Comparison of ENCODE assay signal across 25 mouse cellular contexts in genomic region chr12:81203226-81203625, GRCm38 (mm10).
DNase-seq lines count a peak whose midpoint lies in the region; ATAC-seq and TF ChIP-seq lines count a peak whose summit lies in the region.
"Had no signal": no experiment of that assay in that cellular context is flagged by ENCODE, and none has a peak within 500 bp of the region (broad histone marks: within the 10 kb centered on the region; RNA-seq: fewer than 3 reads in every experiment).

No protein-coding gene starts in this region.

- no peak overlapping the region for H3K4me2 ChIP-seq in hindbrain, embryonic 14.5 days (replicated peaks)
- no peak overlapping the region for H3K4me2 ChIP-seq in hindbrain, embryonic 12.5 days (replicated peaks)
- H3K4me2 ChIP-seq in midbrain, embryonic 13.5 days (replicated peaks) = no peak overlapping the region
- H3K4me2 ChIP-seq: embryonic facial prominence, embryonic 13.5 days; forebrain, embryonic 15.5 days; heart, embryonic 12.5 days; limb, embryonic 12.5 days; liver, embryonic 11.5 days had no signal

- TF ChIP-seq CTCF in brain, embryonic 14.5 days (IDR thresholded peaks at IDR 0.05; ENCODE audit: borderline replicate concordance, extremely low read depth, insufficient read depth, insufficient read length) = no peak

- 0 out of 2 replicates have a peak, but pooled peaks cover 4% of the 10 kb centered on the region for H3K4me1 ChIP-seq in hindbrain, embryonic 14.5 days (replicated peaks; ENCODE audit: control insufficient read depth, insufficient read depth, low read length)
- H3K4me1 ChIP-seq in hindbrain, embryonic 12.5 days = peaks cover 7% of the 10 kb centered on the region
- H3K4me1 ChIP-seq in midbrain, embryonic 13.5 days (replicated peaks) = peaks cover 23% of the 10 kb centered on the region
- peaks cover 19% of the 10 kb centered on the region for H3K4me1 ChIP-seq in forebrain, embryonic 10.5 days
- H3K4me1 ChIP-seq: embryonic facial prominence, embryonic 13.5 days; heart, embryonic 12.5 days; limb, embryonic 12.5 days had no signal

- H3K27ac ChIP-seq in hindbrain, embryonic 14.5 days = peak overlapping the region; percentile 54; the same call in 1 of the 2 replicates
- no peak overlapping the region for H3K27ac ChIP-seq in hindbrain, embryonic 12.5 days
- no peak overlapping the region for H3K27ac ChIP-seq in midbrain, embryonic 13.5 days
- no peak overlapping the region for H3K27ac ChIP-seq in forebrain, embryonic 10.5 days
- H3K27ac ChIP-seq: embryonic facial prominence, embryonic 13.5 days; forebrain, embryonic 15.5 days; limb, embryonic 12.5 days had no signal

- H3K4me3 ChIP-seq in hindbrain, embryonic 14.5 days (replicated peaks; ENCODE audit: low read length) = no peak overlapping the region
- no peak overlapping the region for H3K4me3 ChIP-seq in hindbrain, embryonic 12.5 days
- no peak overlapping the region for H3K4me3 ChIP-seq in midbrain, embryonic 13.5 days (replicated peaks)
- no peak overlapping the region for H3K4me3 ChIP-seq in forebrain, embryonic 10.5 days
- H3K4me3 ChIP-seq: embryonic facial prominence, embryonic 13.5 days; erythroblast, embryonic 14.5 days; forebrain, embryonic 15.5 days; heart, embryonic 12.5 days; limb, embryonic 12.5 days had no signal

- peak; percentile 21 to 27 for DNase-seq in adrenal gland, postnatal 36 days
- DNase-seq in adrenal gland, adult 8-10 months = no peak
- DNase-seq in hindbrain, embryonic 14.5 days (ENCODE audit: low spot score) = no peak
- DNase-seq in brain, embryonic 14.5 days (ENCODE audit: low read depth) = peak; percentile 59
- no peak for DNase-seq in forebrain, embryonic 10.5 days (ENCODE audit: extremely low spot score, low spot score)
- DNase-seq: cerebellum, adult 9-10 months; gastrocnemius, postnatal 10 days; heart, adult 18-20 months; heart, postnatal 14 days; kidney, postnatal 36 days; lung, adult 18-20 months; lung, postnatal 10 days; right cerebral cortex, postnatal 14 days; spleen, adult 18-20 months had no signal

- 4% methylated on average over 1 of the region's 1 CpGs for WGBS in hindbrain, embryonic 14.5 days
- 19% methylated on average over 1 of the region's 1 CpGs for WGBS in hindbrain, embryonic 12.5 days
- 0% methylated on average over 1 of the region's 1 CpGs for WGBS in midbrain, embryonic 13.5 days
- 23% methylated on average over 1 of the region's 1 CpGs for WGBS in forebrain, embryonic 10.5 days

- no peak for TF ChIP-seq POLR2A in brain, embryonic 14.5 days (IDR thresholded peaks at IDR 0.05; ENCODE audit: borderline replicate concordance, extremely low read depth, insufficient read depth, insufficient read length, poor library complexity, severe bottlenecking)

- no peaks in the 10 kb centered on the region for H3K36me3 ChIP-seq in hindbrain, embryonic 14.5 days (replicated peaks; ENCODE audit: control insufficient read depth, insufficient read depth)
- no peaks in the 10 kb centered on the region for H3K36me3 ChIP-seq in hindbrain, embryonic 12.5 days
- H3K36me3 ChIP-seq in midbrain, embryonic 13.5 days = no peaks in the 10 kb centered on the region
- H3K36me3 ChIP-seq in forebrain, embryonic 10.5 days (replicated peaks) = no peaks in the 10 kb centered on the region
- H3K36me3 ChIP-seq: embryonic facial prominence, embryonic 13.5 days; forebrain, embryonic 15.5 days; G1E; heart, embryonic 12.5 days; limb, embryonic 12.5 days had no signal

- no peaks in the 10 kb centered on the region for H3K27me3 ChIP-seq in hindbrain, embryonic 14.5 days (ENCODE audit: control insufficient read depth, insufficient read depth, low read length)
- no peaks in the 10 kb centered on the region for H3K27me3 ChIP-seq in hindbrain, embryonic 12.5 days
- peaks cover 3% of the 10 kb centered on the region; the same call in 1 of the 2 replicates for H3K27me3 ChIP-seq in midbrain, embryonic 13.5 days
- peaks cover 7% of the 10 kb centered on the region for H3K27me3 ChIP-seq in forebrain, embryonic 10.5 days (ENCODE audit: poor library complexity, severe bottlenecking)
- H3K27me3 ChIP-seq: embryonic facial prominence, embryonic 13.5 days; forebrain, embryonic 15.5 days; heart, embryonic 12.5 days; limb, embryonic 12.5 days had no signal

- H3K9ac ChIP-seq in hindbrain, embryonic 14.5 days = no peak overlapping the region
- no peak overlapping the region for H3K9ac ChIP-seq in hindbrain, embryonic 12.5 days
- H3K9ac ChIP-seq in midbrain, embryonic 13.5 days (replicated peaks) = no peak overlapping the region
- H3K9ac ChIP-seq: embryonic facial prominence, embryonic 13.5 days; forebrain, embryonic 15.5 days; heart, embryonic 12.5 days; limb, embryonic 12.5 days had no signal

- no peaks in the 10 kb centered on the region for H3K9me3 ChIP-seq in hindbrain, embryonic 14.5 days (ENCODE audit: control insufficient read depth, low read length)
- H3K9me3 ChIP-seq in hindbrain, embryonic 12.5 days (replicated peaks) = no peaks in the 10 kb centered on the region
- no peaks in the 10 kb centered on the region for H3K9me3 ChIP-seq in midbrain, embryonic 13.5 days
- no peaks in the 10 kb centered on the region for H3K9me3 ChIP-seq in forebrain, embryonic 10.5 days
- H3K9me3 ChIP-seq: embryonic facial prominence, embryonic 13.5 days; forebrain, embryonic 15.5 days; G1E; heart, embryonic 12.5 days; limb, embryonic 12.5 days had no signal

- ATAC-seq in hindbrain, embryonic 14.5 days (ENCODE audit: low FRiP score) = no peak
- no peak for ATAC-seq in hindbrain, embryonic 12.5 days (ENCODE audit: low FRiP score)
- peak; percentile 39; the same call in 1 of the 2 replicates for ATAC-seq in midbrain, embryonic 13.5 days
- ATAC-seq in activated CD4-positive, CD25-positive, alpha-beta regulatory T cell, adult 4 months = no peak
- ATAC-seq: forebrain, embryonic 15.5 days; intestine, postnatal 0 days had no signal

Comparison
In these comparisons a context has a peak if more than half of its experiments do, and no peak if none do; other contexts are left out.
1. DNase-seq: peak in adrenal gland, postnatal 36 days (2 of 2) and brain, embryonic 14.5 days (single experiment); none in adrenal gland, adult 8-10 months (single experiment), hindbrain, embryonic 14.5 days (single experiment) and forebrain, embryonic 10.5 days (single experiment).